Mouse (Mus musculus) brain, embryonic 14.5 days (tissue): ENCODE results near the gene Zfp775. TPM values are rescaled to one million over a fixed set of nuclear protein-coding genes. Genes with fewer than 3 reads are reported as not detected.
A peak's percentile ranks its signal among the peaks of the same experiment; 100 is the strongest.

Experiments used
- DNase-seq: peaks from one replicate; pipeline ENCODE4 v3.0.0-alpha.2; 2011; ENCODE audit warnings: low read depth
- CTCF ChIP-seq: fragments of 200-500 bp; IDR thresholded peaks from 2 replicates; pipeline ENCODE4 v1.5.1; 2012; ENCODE audit warnings: inconsistent platforms, mild to moderate bottlenecking, moderate library complexity, borderline replicate concordance; ENCODE audit not compliant: insufficient read depth, insufficient read length; ENCODE audit errors: extremely low read depth
- POLR2A ChIP-seq: fragments of 200-500 bp; IDR thresholded peaks from 2 replicates; pipeline ENCODE4 v1.6.1; 2012; ENCODE audit warnings: mild to moderate bottlenecking, inconsistent platforms, borderline replicate concordance; ENCODE audit not compliant: poor library complexity, insufficient read depth, insufficient read length, severe bottlenecking; ENCODE audit errors: extremely low read depth
- polyA plus RNA-seq: library from polyadenylated mRNA; depleted of rRNA; stranded (reverse); fragments of >200 nt; gene quantifications from 2 replicates; pipeline ENCODE4 v1.2.3, GENCODE M21; 2012

Gene Zfp775
- polyA plus RNA-seq, 1 experiment, result 14.6 TPM

GRCm38 (mm10) chr6:48593158-48594042 lies 8.5 kb upstream of the Zfp775 start, which contains the start of the genes Repin1 and Gm44965:
Gene Repin1, plus strand, starts transcription at chr6:48593883.
Gene Gm44965, plus strand, starts transcription at chr6:48593941.
- DNase-seq, result peak; percentile 96
- TF ChIP-seq POLR2A, result 0 out of 2 replicates have a peak, but pooled peaks have one; percentile 61
- TF ChIP-seq CTCF, result peak; percentile 45; the same call in 1 of the 2 replicates

GRCm38 (mm10) chr6:48594043-48594738 lies 7.7 kb upstream of the Zfp775 start:
- peak; percentile 77 for DNase-seq
- TF ChIP-seq POLR2A (no peak; the same call in 1 of the 2 replicates), CTCF (no peak)

- TF ChIP-seq POLR2A (no peak), CTCF (no peak)
- no peak for DNase-seq
Measured at GRCm38 (mm10) chr6:48595278-48595677, 6.6 kb upstream of the Zfp775 start.

GRCm38 (mm10) chr6:48596545-48597232 lies 5.2 kb upstream of the Zfp775 start:
- no peak for DNase-seq
- TF ChIP-seq POLR2A (no peak), CTCF (no peak)

- TF ChIP-seq POLR2A (no peak), CTCF (no peak)
- DNase-seq, result no peak
Measured at GRCm38 (mm10) chr6:48597233-48597625, 4.6 kb upstream of the Zfp775 start.

- DNase-seq, result no peak
- TF ChIP-seq POLR2A (no peak), CTCF (no peak)
Measured at GRCm38 (mm10) chr6:48600594-48600993, 1.3 kb upstream of the Zfp775 start.

- TF ChIP-seq POLR2A (no peak; the same call in 1 of the 2 replicates), CTCF (no peak)
- peak; percentile 70 for DNase-seq
Measured at GRCm38 (mm10) chr6:48602080-48602741, 348 bp downstream of the Zfp775 start.

GRCm38 (mm10) chr6:48608124-48608523 lies 6.3 kb downstream of the Zfp775 start:
- DNase-seq, result no peak
- TF ChIP-seq POLR2A, result no peak
- no peak for TF ChIP-seq CTCF

- no peak for TF ChIP-seq POLR2A
- TF ChIP-seq CTCF, result no peak
Measured at GRCm38 (mm10) chr6:48609512-48609911, 7.6 kb downstream of the Zfp775 start.

GRCm38 (mm10) chr6:48610657-48611056 lies 8.8 kb downstream of the Zfp775 start:
- no peak for DNase-seq
- TF ChIP-seq POLR2A, result no peak
- no peak for TF ChIP-seq CTCF

More at GRCm38 (mm10) chr6:48609512-48609911, 7.6 kb downstream of the Zfp775 start:
- DNase-seq, result no peak

GRCm38 (mm10) chr6:48613464-48613863 lies 11.6 kb downstream of the Zfp775 start:
- no peak for DNase-seq
- TF ChIP-seq POLR2A (no peak), CTCF (no peak)

GRCm38 (mm10) chr6:48614756-48615155 lies 12.9 kb downstream of the Zfp775 start:
- DNase-seq, result no peak
- no peak for TF ChIP-seq POLR2A
- no peak for TF ChIP-seq CTCF
